In genomic region chr1:190286481-190287145, GRCm38 (mm10) we compare ENCODE assay signal across 28 mouse cellular contexts.
"Had no signal": no experiment of that assay in that cellular context is flagged by ENCODE, and none has a peak within 500 bp of the region (broad histone marks: within the 10 kb centered on the region; RNA-seq: fewer than 3 reads in every experiment).

No protein-coding gene starts in this region.

- H3K4me2 ChIP-seq: heart, embryonic 11.5 days; heart, embryonic 13.5 days; heart, embryonic 15.5 days; hindbrain, embryonic 12.5 days; hindbrain, embryonic 14.5 days; intestine, embryonic 15.5 days; limb, embryonic 12.5 days; liver, embryonic 11.5 days; liver, embryonic 13.5 days; liver, embryonic 15.5 days had no signal

- H3K27ac ChIP-seq: gastrocnemius, adult 2 months; heart, adult 2 months; heart, embryonic 13.5 days; heart, embryonic 15.5 days; hindbrain, embryonic 12.5 days; hindbrain, embryonic 14.5 days; intestine, embryonic 15.5 days; left cerebral cortex, adult 2 months; limb, embryonic 10.5 days; limb, embryonic 12.5 days; liver, embryonic 13.5 days; liver, embryonic 15.5 days had no signal

- H3K4me3 ChIP-seq: gastrocnemius, adult 2 months; heart, adult 2 months; heart, embryonic 13.5 days; heart, embryonic 15.5 days; hindbrain, embryonic 10.5 days; hindbrain, embryonic 12.5 days; intestine, embryonic 15.5 days; left cerebral cortex, adult 2 months; limb, embryonic 10.5 days; limb, embryonic 12.5 days; liver, embryonic 13.5 days; liver, embryonic 15.5 days had no signal

- H3K4me1 ChIP-seq: heart, embryonic 15.5 days; intestine, embryonic 15.5 days; limb, embryonic 12.5 days; liver, embryonic 13.5 days; liver, embryonic 15.5 days had no signal

- DNase-seq: gastrocnemius, adult 2 months; gastrocnemius, postnatal 10 days; gastrocnemius, postnatal 25 days; heart, adult 2 months; heart, postnatal 14 days; heart, postnatal 36 days; kidney, adult 18-20 months; kidney, adult 8-10 months; kidney, postnatal 25 days; kidney, postnatal 4 days; liver; liver, embryonic 13.5 days; liver, postnatal 0 days had no signal

- H3K36me3 ChIP-seq: heart, embryonic 13.5 days; heart, embryonic 15.5 days; hindbrain, embryonic 10.5 days; hindbrain, embryonic 12.5 days; intestine, embryonic 15.5 days; limb, embryonic 10.5 days; limb, embryonic 12.5 days; liver, embryonic 13.5 days; liver, embryonic 15.5 days had no signal

- H3K9ac ChIP-seq: heart, embryonic 13.5 days; heart, embryonic 15.5 days; hindbrain, embryonic 12.5 days; hindbrain, embryonic 14.5 days; intestine, embryonic 15.5 days; limb, embryonic 12.5 days; liver, embryonic 13.5 days; liver, embryonic 15.5 days; liver, postnatal 0 days had no signal

- H3K9me3 ChIP-seq: heart, embryonic 13.5 days; heart, embryonic 15.5 days; hindbrain, embryonic 10.5 days; hindbrain, embryonic 12.5 days; intestine, embryonic 15.5 days; limb, embryonic 10.5 days; limb, embryonic 12.5 days; liver, embryonic 13.5 days; liver, embryonic 15.5 days had no signal

- H3K27me3 ChIP-seq: hindbrain, embryonic 12.5 days; intestine, embryonic 15.5 days; liver, embryonic 13.5 days; liver, embryonic 15.5 days had no signal

- ATAC-seq: hindbrain, embryonic 16.5 days; inflammation-experienced regulatory T-cells, adult 6 months; intestine, embryonic 15.5 days; intestine, postnatal 0 days; liver, postnatal 0 days had no signal
